Mouse (Mus musculus) kidney, postnatal 36 days (tissue): ENCODE data around the gene Fgd1.
A peak's percentile ranks its signal among the peaks of the same experiment; 100 is the strongest.

Experiments used
- DNase-seq, 2 experiments: peaks; one replicate each; pipeline ENCODE4 v3.0.0; 2021 to 2022; ENCODE audit warnings: mixed read lengths in 2 of 2

Gene Fgd1

DNA sequence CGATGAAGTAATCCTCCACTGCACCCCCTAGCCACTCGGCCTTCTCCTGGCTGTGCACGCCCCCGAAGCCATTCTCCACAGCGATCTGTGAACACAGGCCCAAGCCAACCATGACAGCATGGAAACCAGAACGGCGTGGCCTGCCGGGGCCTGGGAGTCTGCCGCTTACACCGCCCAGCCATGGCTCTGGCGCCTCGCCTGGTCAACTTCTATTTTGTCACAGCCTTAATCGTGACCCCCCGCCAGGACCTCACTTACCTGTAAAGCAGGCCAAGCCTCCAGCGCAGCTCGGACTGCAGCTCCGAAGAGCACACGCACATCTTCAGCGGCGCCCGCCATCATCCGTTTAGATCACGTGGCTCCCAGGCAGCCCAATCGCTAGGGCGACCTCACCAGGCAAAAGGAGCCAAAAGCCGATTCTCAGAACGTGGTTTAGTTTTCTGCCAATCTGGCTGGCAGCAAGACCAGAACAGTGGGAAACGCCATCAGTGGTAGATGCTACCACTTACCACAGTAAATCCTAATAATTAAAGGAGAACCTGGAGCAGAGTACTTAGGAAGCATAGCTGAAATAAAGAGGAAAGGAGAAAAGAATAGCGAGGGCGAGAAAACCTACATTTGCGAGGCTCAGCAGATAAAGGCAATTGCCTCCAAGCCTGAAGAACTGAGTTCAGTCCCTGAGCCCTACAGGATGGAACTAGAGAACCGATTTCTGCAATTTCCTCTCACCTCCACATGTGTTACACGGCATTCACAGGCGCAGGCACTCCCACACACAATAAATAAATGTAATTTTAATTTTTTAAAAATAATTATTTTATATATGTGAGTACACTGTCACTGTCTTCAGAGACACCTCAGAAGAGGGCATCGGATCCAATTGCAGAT, 50.5 kb downstream of the Fgd1 start, which contains the start of gene Tsr2:
Gene Tsr2, minus strand, starts transcription at position 373 of the 888 bp plus-strand sequence.
- peak; percentile 75 to 83 for DNase-seq

DNA sequence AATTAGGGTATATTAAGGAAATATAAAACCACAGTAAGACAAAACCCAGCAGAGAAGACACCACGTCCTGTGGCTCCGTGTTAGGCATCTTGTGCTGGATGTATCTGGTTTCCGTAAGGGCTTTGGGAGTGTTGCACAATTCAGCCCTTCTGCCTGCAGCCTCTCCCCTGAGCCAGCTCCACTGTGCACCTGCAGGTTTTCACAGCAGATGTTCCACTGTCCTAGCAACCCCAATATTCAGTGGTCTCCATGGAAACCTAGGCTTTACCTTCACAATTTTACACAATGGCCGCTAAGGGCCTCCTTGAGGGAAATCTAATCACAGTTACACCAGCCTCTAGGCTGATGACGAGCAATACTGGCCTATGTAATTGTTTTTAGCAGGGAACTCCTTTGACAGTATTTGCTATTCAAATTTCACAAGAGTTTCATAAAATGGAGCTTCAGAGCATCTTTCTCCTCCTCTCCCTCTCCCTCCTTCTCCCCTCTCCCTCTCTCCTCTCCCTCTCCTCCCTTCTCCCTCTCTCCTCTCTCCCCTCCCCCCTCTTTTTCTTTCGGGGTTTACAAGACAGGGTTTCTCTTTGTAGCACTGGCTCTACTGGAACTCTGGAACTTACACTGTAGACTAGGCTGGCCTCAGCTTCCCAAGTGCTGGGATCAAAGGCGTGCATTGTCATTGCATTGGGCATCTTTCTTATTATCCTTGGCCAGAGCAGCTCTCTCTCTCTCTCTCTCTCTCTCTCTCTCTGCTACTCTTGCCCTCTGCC, 61.5 kb downstream of the Fgd1 start:
- no peak for DNase-seq

DNA sequence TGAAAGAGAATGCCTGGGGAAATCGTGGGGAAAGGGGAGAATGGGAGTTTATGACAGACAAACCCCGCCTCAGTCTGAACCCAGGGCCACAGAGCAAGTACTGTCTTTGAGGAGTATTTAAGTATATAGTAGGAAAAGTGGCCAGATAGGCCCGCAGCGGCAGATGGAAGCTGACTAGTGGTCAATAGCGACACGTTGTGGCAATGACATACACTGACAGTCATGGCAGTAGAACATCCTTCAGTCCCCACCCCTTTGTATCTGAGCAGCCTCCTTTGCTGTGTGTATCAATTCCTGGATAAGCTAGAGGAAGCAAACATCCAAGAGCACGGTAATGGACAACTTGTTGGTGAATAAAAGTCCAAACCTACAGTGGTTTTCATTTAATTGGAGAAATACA, 70.8 kb downstream of the Fgd1 start:
- peak; percentile 23 to 50 for DNase-seq

DNA sequence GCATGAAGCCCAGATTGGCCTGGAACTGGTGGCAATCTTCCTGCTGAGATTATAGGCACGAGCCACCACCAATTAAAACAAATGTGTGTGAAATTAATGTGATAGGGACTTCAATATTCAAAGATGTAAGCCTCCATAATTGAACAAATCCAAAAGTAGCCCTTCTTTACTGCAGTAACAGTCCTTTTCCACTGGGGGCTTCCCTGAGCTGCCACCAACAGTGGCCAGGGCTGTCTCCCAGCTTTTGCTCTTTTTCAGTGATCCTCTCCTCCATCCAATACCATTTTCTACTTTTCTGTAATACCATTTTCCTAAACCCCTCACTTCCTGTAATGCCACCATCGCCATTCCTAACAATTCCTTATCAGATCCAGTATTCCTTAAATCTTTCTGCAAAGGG, 71.5 kb downstream of the Fgd1 start:
- DNase-seq = peak in 1 of 2 experiments; percentile 18

DNA sequence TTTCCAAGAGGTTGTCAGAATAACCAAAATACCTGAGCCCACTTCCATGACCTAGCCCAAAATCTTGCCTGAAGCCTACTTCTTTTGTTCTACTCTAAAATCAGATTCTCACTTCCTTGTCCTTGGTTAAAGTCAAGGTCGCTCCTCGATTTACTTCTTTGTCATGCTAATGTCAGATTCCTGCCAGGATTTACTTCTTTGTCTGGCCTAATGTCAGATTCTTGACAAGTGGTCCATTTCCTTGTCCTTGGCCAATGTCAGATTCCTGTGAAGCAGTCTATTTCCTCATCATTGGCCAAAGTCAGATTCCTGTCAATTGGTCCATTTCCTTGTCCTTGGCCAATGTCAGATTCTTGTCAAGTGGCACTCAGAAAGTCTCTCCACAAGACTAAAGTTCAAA, 78.0 kb downstream of the Fgd1 start:
- DNase-seq = no peak

DNA sequence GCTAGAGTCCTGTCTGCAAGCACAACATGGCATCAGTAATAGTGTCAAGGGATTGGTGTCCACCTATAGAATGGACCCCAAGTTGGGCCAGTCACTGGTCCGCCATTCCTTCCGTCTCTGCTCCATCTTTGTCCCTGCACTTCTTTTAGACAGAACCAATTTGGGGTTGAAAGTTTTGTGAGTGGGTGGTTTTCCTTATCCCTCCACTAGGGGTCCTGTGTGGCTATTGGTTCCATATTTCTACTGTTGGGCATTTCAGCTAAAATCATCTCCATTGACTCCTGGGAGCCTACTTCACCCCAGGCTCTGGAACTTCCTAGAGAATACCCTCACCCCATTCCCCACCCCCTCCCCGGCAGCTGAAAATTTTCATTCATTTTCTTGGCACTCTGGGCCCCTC, 84.5 kb downstream of the Fgd1 start:
- DNase-seq = no peak

DNA sequence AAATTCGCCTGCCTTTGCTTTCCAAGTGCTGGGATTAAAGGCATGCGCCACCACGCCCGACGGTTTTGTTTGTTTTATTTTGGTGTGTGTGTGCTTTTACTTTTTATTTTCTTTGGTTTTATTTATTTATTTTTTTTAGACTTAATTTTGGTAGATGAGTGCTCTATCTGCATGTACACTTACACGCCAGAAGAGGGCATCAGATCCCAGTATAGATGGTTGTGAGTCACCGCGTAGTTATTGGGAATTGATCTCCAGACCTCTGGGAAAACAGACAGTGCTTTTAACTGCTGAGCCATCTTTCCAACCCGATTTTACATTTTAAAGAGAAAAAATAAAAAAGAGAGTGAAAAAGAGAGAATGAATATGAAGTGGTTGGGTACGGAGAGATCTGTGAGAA, 86.8 kb downstream of the Fgd1 start:
- peak; percentile 2 to 5 for DNase-seq
